Mouse (Mus musculus): Measurements from ENCODE around the gene Phf13. TPM values are rescaled to one million over a fixed set of nuclear protein-coding genes. Genes with fewer than 3 reads are reported as not detected.

Gene Phf13
- polyA plus RNA-seq, 1 experiment = 3.8 TPM

DNA sequence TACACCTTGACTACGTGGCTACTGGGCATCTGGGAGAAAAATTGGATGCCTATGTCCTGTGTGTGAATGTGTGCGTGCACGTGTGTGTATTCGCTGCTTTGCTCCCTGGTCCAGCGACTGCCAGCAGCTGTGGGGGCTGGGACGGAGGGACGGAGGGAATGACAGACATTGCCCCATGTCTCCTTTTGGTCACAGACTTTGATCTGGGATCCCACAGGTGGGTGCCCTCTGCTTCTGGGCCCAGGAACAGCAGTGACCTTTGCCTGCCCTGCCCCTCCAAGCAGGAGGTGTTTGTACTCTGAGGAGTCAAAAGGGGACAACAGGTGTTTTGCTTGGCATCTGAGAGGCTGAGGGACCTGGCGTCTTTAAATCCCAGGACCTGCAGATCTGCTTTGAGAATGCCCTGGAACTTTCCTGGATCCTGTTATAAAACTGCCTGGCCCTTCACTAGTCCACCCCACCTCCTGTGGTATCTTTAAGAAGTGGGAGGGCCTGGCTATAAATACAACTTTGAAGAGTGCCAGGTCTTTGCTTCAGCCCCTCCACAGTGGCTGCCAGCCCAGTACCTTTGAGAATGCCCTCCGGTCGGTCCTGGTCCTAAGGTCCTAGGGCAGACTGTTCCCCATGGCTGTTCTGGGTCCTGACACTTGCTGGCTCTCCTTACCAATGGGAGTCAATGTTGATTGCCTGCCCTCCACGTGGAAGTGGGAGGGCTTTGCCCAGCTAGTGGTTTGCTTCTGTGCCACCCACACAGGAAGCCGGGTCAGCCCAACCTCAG, 17.2 kb upstream of the Phf13 start:
- Histone ChIP-seq H3K27ac (ENCODE audit: insufficient read depth, low read length) (no peak overlapping the region), H3K27me3 (ENCODE audit: control insufficient read depth, insufficient read depth, low read length) (no peaks in the 10 kb centered on the region), H3K36me3 (ENCODE audit: control insufficient read depth, insufficient read depth, low read length) (peaks cover 15% of the 10 kb centered on the region), H3K4me3 (ENCODE audit: extremely low read depth, insufficient read depth, insufficient read length) (no peak overlapping the region), H3K4me1 (ENCODE audit: control insufficient read depth, insufficient read depth, insufficient read length) (peaks cover 11% of the 10 kb centered on the region)
- no peak for DNase-seq (ENCODE audit: low read depth in 1 of 2, low spot score in 2 of 2)
- WGBS = 78% methylated on average over 12 of the region's 12 CpGs
- TF ChIP-seq POLR2A (IDR thresholded peaks at IDR 0.05; ENCODE audit: low read depth, low read length) (no peak), CTCF (IDR thresholded peaks at IDR 0.05; ENCODE audit: extremely low read depth, insufficient read depth, insufficient read length, insufficient replicate concordance) (no peak)

DNA sequence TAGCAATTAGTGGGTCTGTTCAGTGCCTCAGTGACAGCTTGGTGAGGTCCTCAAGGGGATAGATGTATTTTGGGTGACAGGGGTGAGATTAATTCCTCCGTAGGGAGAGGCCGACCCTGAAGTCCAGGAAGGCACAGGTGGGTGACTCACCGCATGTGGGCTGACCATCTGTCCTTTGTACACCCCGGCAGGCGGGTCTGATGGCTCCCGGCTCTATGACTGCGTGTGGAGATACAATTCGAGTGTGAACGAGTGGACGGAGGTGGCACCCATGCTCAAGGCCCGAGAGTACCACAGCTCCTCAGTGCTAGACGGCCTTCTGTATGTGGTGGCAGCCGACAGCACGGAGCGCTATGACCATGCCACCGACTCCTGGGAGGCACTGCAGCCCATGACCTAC, 16.1 kb upstream of the Phf13 start:
- DNase-seq (ENCODE audit: low read depth in 1 of 2, low spot score in 2 of 2) = no peak
- Histone ChIP-seq H3K27me3 (ENCODE audit: control insufficient read depth, insufficient read depth, low read length) (no peaks in the 10 kb centered on the region), H3K36me3 (ENCODE audit: control insufficient read depth, insufficient read depth, low read length) (peaks cover 14% of the 10 kb centered on the region), H3K4me3 (ENCODE audit: extremely low read depth, insufficient read depth, insufficient read length) (no peak overlapping the region), H3K4me1 (ENCODE audit: control insufficient read depth, insufficient read depth, insufficient read length) (peaks cover 11% of the 10 kb centered on the region), H3K27ac (ENCODE audit: insufficient read depth, low read length) (no peak overlapping the region)
- WGBS = 94% methylated on average over 16 of the region's 16 CpGs
- no peak for TF ChIP-seq POLR2A (IDR thresholded peaks at IDR 0.05; ENCODE audit: low read depth, low read length)
- TF ChIP-seq CTCF (IDR thresholded peaks at IDR 0.05; ENCODE audit: extremely low read depth, insufficient read depth, insufficient read length, insufficient replicate concordance) = no peak

GRCm38 (mm10) chr4:152011171-152011760, 15.2 kb upstream of the Phf13 start:
- no peak for TF ChIP-seq POLR2A (IDR thresholded peaks at IDR 0.05; ENCODE audit: low read depth, low read length)
- no peak for TF ChIP-seq CTCF (IDR thresholded peaks at IDR 0.05; ENCODE audit: extremely low read depth, insufficient read depth, insufficient read length, insufficient replicate concordance)
- Histone ChIP-seq H3K4me1 (ENCODE audit: control insufficient read depth, insufficient read depth, insufficient read length) (peaks cover 11% of the 10 kb centered on the region), H3K27ac (ENCODE audit: insufficient read depth, low read length) (no peak overlapping the region), H3K27me3 (ENCODE audit: control insufficient read depth, insufficient read depth, low read length) (no peaks in the 10 kb centered on the region), H3K36me3 (ENCODE audit: control insufficient read depth, insufficient read depth, low read length) (peaks cover 14% of the 10 kb centered on the region), H3K4me3 (ENCODE audit: extremely low read depth, insufficient read depth, insufficient read length) (no peak overlapping the region)
- WGBS = 76% methylated on average over 8 of the region's 8 CpGs
- no peak for DNase-seq (ENCODE audit: low read depth in 1 of 2, low spot score in 2 of 2)

GRCm38 (mm10) chr4:152010707-152011134, 14.7 kb upstream of the Phf13 start:
- no peak for DNase-seq (ENCODE audit: low read depth in 1 of 2, low spot score in 2 of 2)
- peak overlapping the region; percentile 23 for H3K4me3 ChIP-seq (ENCODE audit: extremely low read depth, insufficient read depth, insufficient read length)
- peaks cover 11% of the 10 kb centered on the region for H3K4me1 ChIP-seq (ENCODE audit: control insufficient read depth, insufficient read depth, insufficient read length)
- H3K27me3 ChIP-seq (ENCODE audit: control insufficient read depth, insufficient read depth, low read length) = no peaks in the 10 kb centered on the region
- 21% methylated on average over 13 of the region's 13 CpGs for WGBS
- no peak for TF ChIP-seq CTCF (IDR thresholded peaks at IDR 0.05; ENCODE audit: extremely low read depth, insufficient read depth, insufficient read length, insufficient replicate concordance)
- TF ChIP-seq POLR2A (IDR thresholded peaks at IDR 0.05; ENCODE audit: low read depth, low read length) = no peak
- H3K36me3 ChIP-seq (ENCODE audit: control insufficient read depth, insufficient read depth, low read length) = peaks cover 14% of the 10 kb centered on the region
- no peak overlapping the region for H3K27ac ChIP-seq (ENCODE audit: insufficient read depth, low read length)

DNA sequence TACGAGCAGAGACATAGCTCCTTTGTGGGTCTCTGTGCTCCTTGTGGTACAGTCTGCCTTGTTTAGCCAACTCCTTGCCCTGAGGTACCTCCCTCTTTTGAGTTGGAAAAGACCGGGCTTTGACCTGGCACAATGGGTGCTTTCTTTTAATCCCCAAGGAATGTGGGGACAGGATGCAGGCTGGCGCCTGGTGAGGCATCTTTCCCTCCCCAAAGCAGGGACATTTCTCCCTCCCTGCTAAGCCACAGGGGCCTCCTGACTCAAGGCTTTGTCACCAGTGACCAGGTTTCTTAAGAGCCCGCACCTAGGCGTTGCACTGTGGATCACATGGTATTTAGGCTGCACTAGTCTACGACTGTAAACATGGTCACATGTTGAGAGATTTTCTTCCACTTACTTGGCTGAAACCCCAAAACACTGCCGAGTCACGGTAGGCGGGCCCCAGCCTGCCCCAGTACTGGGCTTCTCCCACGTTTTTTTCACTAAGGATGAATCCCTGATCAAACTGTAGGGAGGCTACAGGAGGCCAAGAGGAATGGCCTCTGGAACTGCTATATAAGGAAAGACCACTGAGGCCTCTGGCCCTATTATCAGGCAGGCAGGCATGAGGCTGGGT, 14.1 kb upstream of the Phf13 start:
- WGBS = 8% methylated on average over 10 of the region's 10 CpGs
- H3K27ac ChIP-seq (ENCODE audit: insufficient read depth, low read length) = no peak overlapping the region
- peaks cover 11% of the 10 kb centered on the region for H3K4me1 ChIP-seq (ENCODE audit: control insufficient read depth, insufficient read depth, insufficient read length)
- H3K27me3 ChIP-seq (ENCODE audit: control insufficient read depth, insufficient read depth, low read length) = no peaks in the 10 kb centered on the region
- TF ChIP-seq POLR2A (IDR thresholded peaks at IDR 0.05; ENCODE audit: low read depth, low read length) (no peak), CTCF (IDR thresholded peaks at IDR 0.05; ENCODE audit: extremely low read depth, insufficient read depth, insufficient read length, insufficient replicate concordance) (no peak)
- no peak for DNase-seq (ENCODE audit: low read depth in 1 of 2, low spot score in 2 of 2)
- peaks cover 10% of the 10 kb centered on the region for H3K36me3 ChIP-seq (ENCODE audit: control insufficient read depth, insufficient read depth, low read length)
- peak overlapping the region; percentile 90 for H3K4me3 ChIP-seq (ENCODE audit: extremely low read depth, insufficient read depth, insufficient read length)

DNA sequence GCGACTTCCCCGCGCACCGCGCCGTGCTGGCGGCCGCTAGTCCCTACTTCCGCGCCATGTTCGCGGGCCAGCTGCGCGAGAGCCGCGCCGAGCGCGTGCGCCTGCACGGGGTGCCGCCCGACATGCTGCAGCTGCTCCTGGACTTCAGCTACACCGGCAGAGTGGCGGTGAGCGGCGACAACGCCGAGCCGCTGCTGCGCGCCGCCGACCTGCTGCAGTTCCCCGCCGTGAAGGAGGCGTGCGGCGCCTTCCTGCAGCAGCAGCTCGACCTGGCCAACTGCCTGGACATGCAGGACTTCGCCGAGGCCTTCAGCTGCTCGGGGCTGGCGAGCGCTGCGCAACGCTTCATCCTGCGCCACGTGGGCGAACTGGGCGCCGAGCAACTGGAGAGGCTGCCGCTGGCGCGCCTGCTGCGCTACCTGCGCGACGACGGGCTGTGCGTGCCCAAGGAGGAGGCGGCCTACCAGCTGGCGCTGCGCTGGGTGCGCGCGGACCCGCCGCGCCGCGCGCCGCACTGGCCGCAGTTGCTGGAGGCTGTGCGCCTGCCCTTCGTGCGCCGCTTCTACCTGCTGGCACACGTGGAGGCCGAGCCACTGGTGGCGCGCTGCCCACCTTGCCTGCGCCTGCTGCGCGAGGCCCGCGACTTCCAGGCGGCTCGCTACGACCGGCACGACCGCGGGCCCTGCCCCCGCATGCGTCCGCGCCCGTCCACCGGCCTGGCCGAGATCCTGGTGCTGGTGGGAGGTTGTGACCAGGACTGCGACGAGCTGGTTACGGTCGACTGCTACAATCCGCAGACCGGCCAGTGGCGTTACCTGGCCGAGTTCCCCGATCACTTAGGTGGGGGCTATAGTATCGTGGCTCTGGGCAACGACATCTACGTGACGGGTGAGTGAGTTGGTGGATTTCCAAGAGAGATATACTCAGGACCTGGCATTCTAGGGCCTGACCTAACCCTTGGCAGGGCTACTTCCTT, 13.3 kb upstream of the Phf13 start:
- peak overlapping the region; percentile 94 for H3K27ac ChIP-seq (ENCODE audit: insufficient read depth, low read length)
- TF ChIP-seq CTCF (IDR thresholded peaks at IDR 0.05; ENCODE audit: extremely low read depth, insufficient read depth, insufficient read length, insufficient replicate concordance) = no peak
- TF ChIP-seq POLR2A (IDR thresholded peaks at IDR 0.05; ENCODE audit: low read depth, low read length) = no peak
- DNase-seq (ENCODE audit: low read depth in 1 of 2, low spot score in 2 of 2) = peak in 1 of 2 experiments; percentile 31
- WGBS = under 1% methylated on average over 112 of the region's 115 CpGs
- peak overlapping the region; percentile 90 for H3K4me3 ChIP-seq (ENCODE audit: extremely low read depth, insufficient read depth, insufficient read length)
- H3K4me1 ChIP-seq (ENCODE audit: control insufficient read depth, insufficient read depth, insufficient read length) = peaks cover 11% of the 10 kb centered on the region
- H3K27me3 ChIP-seq (ENCODE audit: control insufficient read depth, insufficient read depth, low read length) = no peaks in the 10 kb centered on the region
- peaks cover 5% of the 10 kb centered on the region; the same call in 1 of the 2 replicates for H3K36me3 ChIP-seq (ENCODE audit: control insufficient read depth, insufficient read depth, low read length)

Data from spleen, adult 2 months (tissue).